Mouse (Mus musculus): Measurements from ENCODE around the gene Fermt2. TPM values are rescaled to one million over a fixed set of nuclear protein-coding genes. Genes with fewer than 3 reads are reported as not detected.

Fermt2 gene
- polyA plus RNA-seq, 1 experiment from 2014 or later = 53.5 TPM

DNA sequence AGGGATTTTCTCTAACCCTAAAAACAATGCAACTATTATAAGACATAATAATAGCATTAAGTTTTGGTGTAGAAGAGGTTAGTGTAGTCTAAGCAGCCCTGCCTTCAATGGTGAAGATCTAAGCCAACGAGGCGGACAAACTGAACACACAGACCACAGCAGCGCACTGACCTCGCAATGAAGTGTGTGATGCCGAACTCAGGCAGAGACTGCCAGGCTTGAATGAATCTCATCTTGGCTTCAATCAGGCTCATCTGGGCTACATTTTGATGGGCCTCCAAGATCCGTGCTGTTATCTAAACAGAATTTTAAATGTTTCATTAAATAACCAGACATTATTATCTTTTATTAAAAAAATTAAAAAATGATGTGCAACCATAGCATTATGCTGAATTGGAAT, 68.0 kb downstream of the Fermt2 start:
- no peaks in the 10 kb centered on the region for H3K9me3 ChIP-seq
- H3K4me1 ChIP-seq (replicated peaks) = peaks cover 26% of the 10 kb centered on the region
- H3K4me2 ChIP-seq (replicated peaks) = no peak overlapping the region
- no peak overlapping the region for H3K9ac ChIP-seq (replicated peaks)
- H3K27me3 ChIP-seq = no peaks in the 10 kb centered on the region
- peaks cover 41% of the 10 kb centered on the region for H3K36me3 ChIP-seq
- 81% methylated on average over 6 of the region's 6 CpGs for WGBS
- ATAC-seq = 0 out of 2 replicates have a peak, but pooled peaks have one; percentile 14
- no peak overlapping the region; the same call in 1 of the 2 replicates for H3K27ac ChIP-seq
- H3K4me3 ChIP-seq (replicated peaks) = no peak overlapping the region

DNA sequence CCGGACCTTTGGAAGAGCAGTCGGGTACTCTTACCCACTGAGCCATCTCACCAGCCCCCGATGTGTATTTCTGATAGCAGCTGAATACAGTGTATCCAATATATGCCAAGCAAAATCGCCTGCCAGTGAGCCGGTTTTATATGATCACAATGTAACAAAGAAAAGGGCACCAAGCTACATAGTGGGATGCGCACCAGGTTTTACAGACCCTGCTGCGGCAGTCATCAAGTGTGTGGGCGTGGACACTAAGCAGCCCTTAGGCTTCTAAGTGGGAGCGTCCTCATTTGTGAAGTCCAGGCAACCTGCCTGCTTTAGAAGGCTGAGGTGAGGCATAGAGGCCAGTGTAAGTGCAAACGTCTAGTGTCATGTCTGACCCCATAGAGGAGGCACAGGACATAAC, 69.4 kb downstream of the Fermt2 start:
- no peak overlapping the region for H3K27ac ChIP-seq
- no peak for ATAC-seq
- WGBS = 94% methylated on average over 10 of the region's 10 CpGs

DNA sequence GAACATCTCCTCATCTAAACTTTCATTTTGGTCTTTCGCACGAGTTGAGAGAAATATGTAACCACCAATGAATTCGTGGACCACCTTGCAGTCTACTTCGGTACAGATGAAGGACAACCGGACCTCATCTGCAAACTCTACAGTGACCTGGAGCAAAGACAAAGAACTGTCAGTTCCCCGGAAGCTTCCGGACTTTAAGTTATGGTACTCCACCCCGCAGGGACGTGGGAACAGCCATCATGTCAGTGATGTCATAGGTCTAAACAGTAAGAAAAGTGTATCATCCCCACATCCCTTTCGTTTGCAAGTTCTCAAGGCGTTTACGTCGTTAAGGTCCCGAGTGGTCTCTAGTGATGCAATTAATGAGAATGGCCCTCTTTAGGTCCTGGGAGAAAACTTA, 70.0 kb downstream of the Fermt2 start:
- ATAC-seq = no peak
- H3K4me3 ChIP-seq (replicated peaks) = no peak overlapping the region
- H3K9me3 ChIP-seq = no peaks in the 10 kb centered on the region
- H3K27me3 ChIP-seq = no peaks in the 10 kb centered on the region
- peaks cover 43% of the 10 kb centered on the region for H3K4me1 ChIP-seq (replicated peaks)
- peaks cover 27% of the 10 kb centered on the region for H3K36me3 ChIP-seq
- H3K27ac ChIP-seq = no peak overlapping the region
- H3K4me2 ChIP-seq (replicated peaks) = no peak overlapping the region
- 96% methylated on average over 14 of the region's 14 CpGs for WGBS
- no peak overlapping the region for H3K9ac ChIP-seq (replicated peaks)

More for the DNA sequence above, 69.4 kb downstream of the Fermt2 start:
- H3K4me3 ChIP-seq (replicated peaks) = no peak overlapping the region
- H3K36me3 ChIP-seq = peaks cover 27% of the 10 kb centered on the region
- no peaks in the 10 kb centered on the region for H3K27me3 ChIP-seq
- H3K9ac ChIP-seq (replicated peaks) = no peak overlapping the region
- H3K4me2 ChIP-seq (replicated peaks) = no peak overlapping the region
- H3K9me3 ChIP-seq = no peaks in the 10 kb centered on the region
- H3K4me1 ChIP-seq (replicated peaks) = peaks cover 38% of the 10 kb centered on the region

DNA sequence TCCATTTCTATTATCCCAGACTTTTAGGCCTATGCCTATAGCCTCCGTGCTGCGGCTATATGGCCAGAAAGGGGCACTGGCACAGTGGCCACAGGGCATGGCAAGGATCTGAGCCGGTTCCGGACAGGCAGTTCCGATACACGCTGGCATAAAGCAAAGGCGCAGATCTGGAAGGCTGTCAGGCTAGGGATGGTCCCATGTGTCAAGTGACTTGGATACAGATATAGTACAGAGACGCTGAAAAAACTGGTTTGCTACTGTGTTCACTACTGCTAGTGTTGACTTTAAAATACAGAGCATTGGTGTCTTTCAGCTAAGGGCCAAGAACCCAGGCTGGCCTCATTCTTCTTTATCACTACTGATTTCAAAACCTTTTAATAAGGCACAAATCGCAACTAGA, 72.9 kb downstream of the Fermt2 start:
- Histone ChIP-seq H3K9me3 (no peaks in the 10 kb centered on the region), H3K4me3 (replicated peaks) (no peak overlapping the region), H3K27ac (peak overlapping the region; percentile 68), H3K4me2 (replicated peaks) (no peak overlapping the region), H3K27me3 (no peaks in the 10 kb centered on the region), H3K4me1 (replicated peaks) (peaks cover 31% of the 10 kb centered on the region), H3K36me3 (peaks cover 21% of the 10 kb centered on the region), H3K9ac (replicated peaks) (no peak overlapping the region)
- no peak for ATAC-seq
- 86% methylated on average over 9 of the region's 9 CpGs for WGBS

DNA sequence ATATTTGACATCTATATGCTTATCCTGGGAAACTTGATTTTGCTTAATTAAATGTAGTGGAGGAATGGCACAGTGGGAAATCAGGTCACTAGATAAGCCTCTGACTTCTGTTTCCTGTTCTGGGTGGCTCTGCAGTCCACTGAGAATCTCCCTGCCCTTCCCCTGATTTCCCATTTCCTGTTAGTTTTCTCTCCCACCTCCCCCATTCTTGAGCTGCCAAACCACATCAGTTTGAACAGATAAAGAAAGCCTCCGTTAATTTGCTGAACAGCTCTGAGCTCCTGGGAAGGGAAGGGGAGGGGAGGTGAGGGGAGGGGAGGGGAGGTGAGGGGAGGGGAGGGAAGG, 73.4 kb downstream of the Fermt2 start:
- no peaks in the 10 kb centered on the region for H3K9me3 ChIP-seq
- H3K4me3 ChIP-seq (replicated peaks) = no peak overlapping the region
- WGBS = 0% methylated on average over 1 of the region's 1 CpGs
- H3K4me2 ChIP-seq (replicated peaks) = no peak overlapping the region
- H3K9ac ChIP-seq (replicated peaks) = no peak overlapping the region
- peaks cover 29% of the 10 kb centered on the region for H3K4me1 ChIP-seq (replicated peaks)
- peak; percentile 24; the same call in 1 of the 2 replicates for ATAC-seq
- peaks cover 19% of the 10 kb centered on the region for H3K36me3 ChIP-seq
- no peaks in the 10 kb centered on the region for H3K27me3 ChIP-seq
- H3K27ac ChIP-seq = peak overlapping the region; percentile 51; the same call in 1 of the 2 replicates

DNA sequence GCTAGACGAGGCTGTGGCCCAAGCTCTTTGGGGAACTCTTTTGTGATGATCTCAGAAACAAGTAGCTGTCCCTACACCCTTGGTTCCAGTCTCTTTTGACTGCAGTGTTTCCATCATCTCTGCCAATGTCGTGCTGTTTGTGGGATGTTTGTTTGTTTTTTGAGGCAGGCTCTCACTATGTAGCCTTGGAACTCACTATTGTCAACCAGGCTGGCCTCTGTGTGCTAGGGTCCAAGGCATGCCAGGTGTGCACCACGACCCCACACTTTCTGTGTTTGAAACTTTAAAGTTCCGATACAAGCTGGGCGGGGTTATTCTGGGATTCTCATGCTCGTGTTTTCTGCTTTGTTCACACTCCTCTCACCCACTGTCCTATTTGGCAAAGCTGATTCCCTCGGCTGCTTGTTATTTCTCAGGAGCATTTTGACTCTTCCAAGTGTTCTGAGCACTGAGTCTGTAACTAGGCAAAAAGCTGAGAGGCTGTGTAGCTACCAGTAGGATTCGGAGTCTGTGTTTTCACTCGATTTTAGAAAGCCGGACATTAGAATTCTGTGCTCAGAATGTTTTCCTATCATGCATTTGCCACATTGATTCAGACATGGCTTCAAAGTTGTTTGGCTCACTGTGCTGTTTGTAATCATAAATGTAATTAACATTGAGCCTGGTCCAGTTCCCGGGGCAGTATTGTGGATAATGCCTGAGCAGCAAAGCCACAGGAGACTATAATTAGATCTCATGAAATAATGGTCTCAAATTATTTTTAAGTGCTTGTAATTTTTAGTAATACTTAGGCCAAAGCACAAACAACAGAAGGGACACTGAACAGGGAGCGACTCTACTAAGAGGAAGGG, 74.0 kb downstream of the Fermt2 start:
- H3K9ac ChIP-seq (replicated peaks) = peak overlapping the region; percentile 20; the same call in 1 of the 2 replicates

DNA sequence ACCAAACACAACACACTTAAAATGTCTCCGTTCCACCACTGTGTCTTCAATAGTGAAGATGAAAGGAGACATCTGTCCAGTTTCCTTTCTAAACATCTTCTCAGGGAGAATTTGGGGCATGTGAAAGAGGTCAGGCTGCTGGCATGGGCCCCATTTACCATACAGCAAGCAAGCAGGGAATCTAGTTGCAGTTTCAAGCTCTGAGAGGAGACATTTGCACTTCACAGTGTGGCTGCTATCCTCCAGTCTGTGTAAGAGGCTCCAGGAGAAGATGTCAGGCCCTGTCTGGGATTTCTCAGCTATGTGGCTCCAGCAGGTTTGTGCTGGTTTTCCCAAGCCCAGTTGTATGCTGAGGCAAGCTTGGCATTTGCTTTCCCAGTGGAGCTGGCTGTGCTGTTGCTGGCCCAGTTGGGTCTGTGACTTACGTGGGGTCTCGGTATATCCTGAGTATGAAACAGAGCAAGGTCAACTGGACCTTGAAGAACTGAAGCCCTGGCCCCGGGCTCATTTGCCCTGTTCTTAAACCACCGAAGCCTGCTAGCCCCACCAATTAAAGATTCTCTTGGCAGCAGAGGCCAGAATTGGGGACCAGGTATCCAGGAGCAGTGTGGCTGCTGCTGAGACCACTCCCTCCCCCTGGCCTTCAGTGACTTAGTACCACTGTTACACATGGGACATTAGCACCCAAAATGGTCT, 76.2 kb downstream of the Fermt2 start:
- peaks cover 34% of the 10 kb centered on the region for H3K4me1 ChIP-seq (replicated peaks)
- 77% methylated on average over 5 of the region's 5 CpGs for WGBS
- H3K4me2 ChIP-seq (replicated peaks) = no peak overlapping the region
- peaks cover 4% of the 10 kb centered on the region; the same call in 1 of the 2 replicates for H3K36me3 ChIP-seq
- H3K27me3 ChIP-seq = no peaks in the 10 kb centered on the region
- no peak overlapping the region for H3K4me3 ChIP-seq (replicated peaks)
- H3K27ac ChIP-seq = no peak overlapping the region
- H3K9ac ChIP-seq (replicated peaks) = no peak overlapping the region
- no peaks in the 10 kb centered on the region for H3K9me3 ChIP-seq
- no peak for ATAC-seq

More for the DNA sequence above, 74.0 kb downstream of the Fermt2 start:
- peaks cover 34% of the 10 kb centered on the region for H3K4me1 ChIP-seq (replicated peaks)
- peak overlapping the region; percentile 51 for H3K27ac ChIP-seq
- WGBS = 74% methylated on average over 12 of the region's 12 CpGs
- H3K4me2 ChIP-seq (replicated peaks) = no peak overlapping the region
- peaks cover 13% of the 10 kb centered on the region for H3K36me3 ChIP-seq
- H3K4me3 ChIP-seq (replicated peaks) = no peak overlapping the region
- ATAC-seq = no peak
- H3K9me3 ChIP-seq = no peaks in the 10 kb centered on the region
- no peaks in the 10 kb centered on the region for H3K27me3 ChIP-seq

DNA sequence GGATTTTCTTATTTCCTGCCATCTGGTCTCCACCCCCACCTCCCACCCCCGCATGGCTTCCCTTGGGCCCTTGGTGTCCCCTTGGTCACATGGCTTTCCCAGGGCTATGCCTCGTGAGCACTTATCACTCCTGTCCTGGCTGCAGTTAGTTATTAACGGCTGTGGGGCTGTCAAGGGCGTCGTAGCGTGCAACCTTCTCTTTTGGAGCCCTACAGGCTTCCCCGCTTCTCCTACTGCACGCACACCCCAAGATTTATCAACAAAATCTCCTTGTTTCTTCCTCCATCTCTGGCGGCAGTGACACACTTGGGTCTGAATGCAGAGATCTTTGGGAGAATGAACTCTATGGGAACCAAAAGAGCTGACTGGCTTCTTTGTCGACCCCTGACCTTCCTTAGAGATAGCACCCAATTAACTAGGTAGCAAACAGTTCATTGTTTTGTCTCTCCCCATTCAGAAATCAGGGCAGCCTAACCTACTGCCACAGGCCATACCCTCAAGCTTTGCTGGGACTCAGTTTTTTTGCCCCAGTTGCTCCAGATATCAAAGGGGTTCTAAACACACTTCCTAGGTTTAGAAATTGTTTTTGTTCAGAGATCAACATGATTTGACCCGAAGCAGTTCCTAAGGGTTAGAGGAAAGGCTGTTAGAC, 76.9 kb downstream of the Fermt2 start:
- Histone ChIP-seq H3K27me3 (no peaks in the 10 kb centered on the region), H3K4me3 (replicated peaks) (no peak overlapping the region), H3K4me1 (replicated peaks) (peaks cover 34% of the 10 kb centered on the region), H3K9ac (replicated peaks) (no peak overlapping the region), H3K27ac (no peak overlapping the region), H3K4me2 (replicated peaks) (no peak overlapping the region), H3K9me3 (no peaks in the 10 kb centered on the region), H3K36me3 (no peaks in the 10 kb centered on the region)
- WGBS = 43% methylated on average over 11 of the region's 11 CpGs
- no peak for ATAC-seq

DNA sequence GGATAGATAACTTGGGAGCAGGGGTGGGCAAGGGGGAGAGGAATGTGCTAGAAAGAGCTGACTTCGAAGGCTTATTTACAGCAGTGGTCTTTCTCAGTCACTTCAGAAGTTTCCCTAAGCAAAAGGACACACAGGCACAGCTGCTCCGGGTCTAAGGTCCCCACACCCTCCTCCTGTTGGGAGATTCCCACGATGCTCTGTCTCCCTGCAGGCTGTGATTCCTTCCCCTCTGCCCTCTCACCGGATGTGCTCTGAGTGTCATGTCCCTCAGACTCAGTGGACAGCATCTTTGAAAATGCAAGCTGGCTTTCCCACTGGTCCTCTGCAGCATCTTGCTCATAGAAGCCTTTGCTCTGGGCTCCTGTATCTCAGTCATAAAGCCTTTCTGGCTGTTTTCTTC, 77.8 kb downstream of the Fermt2 start:
- Histone ChIP-seq H3K9me3 (no peaks in the 10 kb centered on the region), H3K27ac (no peak overlapping the region), H3K4me1 (replicated peaks) (peaks cover 34% of the 10 kb centered on the region), H3K4me2 (replicated peaks) (no peak overlapping the region), H3K36me3 (no peaks in the 10 kb centered on the region), H3K27me3 (no peaks in the 10 kb centered on the region), H3K4me3 (replicated peaks) (no peak overlapping the region), H3K9ac (replicated peaks) (no peak overlapping the region)
- 67% methylated on average over 4 of the region's 4 CpGs for WGBS
- no peak for ATAC-seq

DNA sequence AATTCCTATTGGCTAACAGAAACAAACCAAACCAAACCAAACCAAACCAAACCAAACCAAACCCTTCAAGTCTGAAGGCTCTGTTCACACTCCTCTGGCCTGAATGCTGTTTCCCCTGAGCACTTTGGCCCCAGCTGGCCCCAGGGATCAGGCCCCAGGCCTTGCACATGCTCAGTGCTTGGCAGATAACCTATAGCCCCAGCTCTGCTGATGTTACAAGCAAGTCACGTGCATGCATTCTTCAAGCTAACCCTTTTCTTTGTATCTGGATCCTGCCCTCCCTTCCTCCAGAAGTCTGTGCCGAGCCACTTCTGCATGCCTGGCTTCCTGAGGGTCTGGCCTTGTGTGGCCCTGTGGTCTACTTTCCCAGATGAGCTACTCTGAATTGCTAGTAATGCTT, 78.8 kb downstream of the Fermt2 start:
- H3K4me3 ChIP-seq (replicated peaks) = no peak overlapping the region
- ATAC-seq = peak; percentile 43; the same call in 1 of the 2 replicates
- H3K27ac ChIP-seq = no peak overlapping the region
- H3K27me3 ChIP-seq = no peaks in the 10 kb centered on the region
- H3K9ac ChIP-seq (replicated peaks) = no peak overlapping the region
- no peak overlapping the region for H3K4me2 ChIP-seq (replicated peaks)
- whole genome bisulfite sequencing = 18% methylated on average over 2 of the region's 2 CpGs
- H3K9me3 ChIP-seq = no peaks in the 10 kb centered on the region
- no peaks in the 10 kb centered on the region for H3K36me3 ChIP-seq
- H3K4me1 ChIP-seq (replicated peaks) = peaks cover 27% of the 10 kb centered on the region

DNA sequence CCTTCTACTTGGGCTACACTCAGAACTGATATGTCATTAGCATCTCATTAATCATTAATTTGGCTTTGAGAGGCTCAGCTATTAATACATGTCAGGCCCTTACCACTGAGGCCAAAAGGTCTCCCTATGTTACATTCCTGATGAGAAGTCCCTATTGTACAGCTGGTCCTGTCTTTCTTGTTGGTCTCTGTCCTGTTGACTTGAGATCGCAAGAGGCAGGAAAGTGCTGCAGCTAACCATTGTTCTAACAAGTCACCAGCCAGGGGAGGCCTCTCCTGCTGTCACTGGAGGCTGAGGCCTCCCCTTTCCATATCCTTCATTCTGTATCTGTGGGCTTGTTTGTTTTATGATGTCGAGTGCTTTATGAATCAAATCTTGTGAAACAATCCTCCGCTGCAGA, 83.1 kb downstream of the Fermt2 start:
- 0 out of 2 replicates have a peak, but pooled peaks cover 4% of the 10 kb centered on the region for H3K4me1 ChIP-seq (replicated peaks)
- H3K27ac ChIP-seq = no peak overlapping the region
- H3K36me3 ChIP-seq = no peaks in the 10 kb centered on the region
- H3K9ac ChIP-seq (replicated peaks) = no peak overlapping the region
- no peaks in the 10 kb centered on the region for H3K9me3 ChIP-seq
- H3K4me3 ChIP-seq (replicated peaks) = no peak overlapping the region
- no peak for ATAC-seq
- 78% methylated on average over 3 of the region's 3 CpGs for WGBS
- no peak overlapping the region for H3K4me2 ChIP-seq (replicated peaks)
- no peaks in the 10 kb centered on the region for H3K27me3 ChIP-seq

DNA sequence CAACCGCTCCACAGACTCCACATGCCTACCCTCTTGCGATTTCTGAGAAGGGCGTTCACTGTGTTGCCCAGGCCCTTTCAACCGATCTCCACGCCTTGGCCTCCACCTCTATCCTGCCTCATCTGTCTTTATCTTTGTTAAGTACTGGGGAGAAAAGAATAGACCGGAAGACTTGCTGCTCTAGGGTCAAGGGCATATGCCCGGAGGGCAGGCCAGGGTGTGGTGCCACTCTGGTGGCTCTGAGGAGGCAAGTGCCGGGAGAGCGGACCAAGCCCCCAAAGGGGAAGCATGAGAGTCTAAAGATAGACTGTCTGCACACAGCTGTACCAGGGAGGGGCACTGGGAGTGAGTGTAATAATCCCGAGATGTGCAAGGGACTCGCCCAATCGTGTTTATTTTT, 84.5 kb downstream of the Fermt2 start:
- Histone ChIP-seq H3K27me3 (no peaks in the 10 kb centered on the region), H3K36me3 (no peaks in the 10 kb centered on the region), H3K9me3 (no peaks in the 10 kb centered on the region), H3K27ac (no peak overlapping the region), H3K4me1 (replicated peaks) (no peaks in the 10 kb centered on the region), H3K4me2 (replicated peaks) (no peak overlapping the region), H3K9ac (replicated peaks) (no peak overlapping the region), H3K4me3 (replicated peaks) (no peak overlapping the region)
- 75% methylated on average over 12 of the region's 12 CpGs for WGBS
- ATAC-seq = no peak
